Mouse (Mus musculus): Measurements from ENCODE around the gene Nmnat1. TPM values are rescaled to one million over a fixed set of nuclear protein-coding genes. Genes with fewer than 3 reads are reported as not detected.
"Not testable (repeated sequence)": the region's sequence is repeated elsewhere in the genome, so short reads cannot be mapped to it uniquely, and the experiment has no call there.

The Nmnat1 gene
- polyA plus RNA-seq, 1 experiment from 2014 or later = 12.2 TPM

DNA sequence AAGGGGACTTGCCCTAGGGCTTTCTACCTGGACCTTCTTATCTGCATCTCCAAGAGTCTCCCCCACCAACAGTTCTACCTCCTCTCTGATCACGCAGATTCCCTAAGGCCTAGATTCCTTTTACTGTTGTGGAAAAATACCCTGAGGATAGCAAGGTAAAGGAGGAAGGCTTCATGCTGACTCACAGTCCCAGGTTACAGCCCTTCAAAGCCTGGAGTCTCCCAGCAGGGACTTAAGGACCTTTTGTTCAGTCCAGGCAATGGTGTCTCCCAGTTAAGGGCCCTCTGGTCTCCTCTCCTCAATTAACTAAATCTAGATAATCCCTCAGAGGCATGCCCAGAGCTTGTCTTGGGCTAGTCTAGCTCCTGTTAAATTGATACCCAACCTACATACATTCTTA is 38.7 kb downstream of the Nmnat1 start:
- DNase-seq (ENCODE audit: low spot score) (no peak), ATAC-seq (replicated peaks; ENCODE audit: insufficient number of reproducible peaks, low FRiP score, low TSS enrichment, low read depth) (no peak)
- 43% methylated on average over 1 of the region's 1 CpGs for WGBS
- Histone ChIP-seq H3K4me1 (ENCODE audit: control insufficient read depth, insufficient read depth, low read length) (no peaks in the 10 kb centered on the region; the same call in 1 of the 2 replicates), H3K36me3 (replicated peaks; ENCODE audit: control insufficient read depth, insufficient read depth, low read depth, low read length) (no peaks in the 10 kb centered on the region), H3K27ac (replicated peaks; ENCODE audit: low read depth, low read length) (no peak overlapping the region), H3K27me3 (ENCODE audit: control insufficient read depth, insufficient read depth, low read length) (no peaks in the 10 kb centered on the region), H3K4me3 (ENCODE audit: low read depth, low read length) (no peak overlapping the region), H3K4me2 (ENCODE audit: low read depth, low read length) (no peak overlapping the region), H3K9me3 (replicated peaks; ENCODE audit: control insufficient read depth, low read length) (no peaks in the 10 kb centered on the region), H3K9ac (replicated peaks; ENCODE audit: low read length) (no peak overlapping the region)

GRCm38 (mm10) chr4:149445868-149446267 is 39.1 kb downstream of the Nmnat1 start:
- H3K36me3 ChIP-seq (replicated peaks; ENCODE audit: control insufficient read depth, insufficient read depth, low read depth, low read length) = no peaks in the 10 kb centered on the region
- no peaks in the 10 kb centered on the region for H3K27me3 ChIP-seq (ENCODE audit: control insufficient read depth, insufficient read depth, low read length)
- WGBS = 2% methylated on average over 11 of the region's 11 CpGs
- peak overlapping the region; percentile 87 for H3K27ac ChIP-seq (replicated peaks; ENCODE audit: low read depth, low read length)
- ATAC-seq (replicated peaks; ENCODE audit: insufficient number of reproducible peaks, low FRiP score, low TSS enrichment, low read depth) (peak; percentile 46), DNase-seq (ENCODE audit: low spot score) (peak; percentile 86)
- H3K9me3 ChIP-seq (replicated peaks; ENCODE audit: control insufficient read depth, low read length) = no peaks in the 10 kb centered on the region
- H3K4me1 ChIP-seq (ENCODE audit: control insufficient read depth, insufficient read depth, low read length) = no peaks in the 10 kb centered on the region; the same call in 1 of the 2 replicates
- H3K4me2 ChIP-seq (ENCODE audit: low read depth, low read length) = peak overlapping the region; percentile 53
- peak overlapping the region; percentile 80; the same call in 1 of the 2 replicates for H3K9ac ChIP-seq (replicated peaks; ENCODE audit: low read length)
- H3K4me3 ChIP-seq (ENCODE audit: low read depth, low read length) = peak overlapping the region; percentile 22; the same call in 1 of the 2 replicates

DNA sequence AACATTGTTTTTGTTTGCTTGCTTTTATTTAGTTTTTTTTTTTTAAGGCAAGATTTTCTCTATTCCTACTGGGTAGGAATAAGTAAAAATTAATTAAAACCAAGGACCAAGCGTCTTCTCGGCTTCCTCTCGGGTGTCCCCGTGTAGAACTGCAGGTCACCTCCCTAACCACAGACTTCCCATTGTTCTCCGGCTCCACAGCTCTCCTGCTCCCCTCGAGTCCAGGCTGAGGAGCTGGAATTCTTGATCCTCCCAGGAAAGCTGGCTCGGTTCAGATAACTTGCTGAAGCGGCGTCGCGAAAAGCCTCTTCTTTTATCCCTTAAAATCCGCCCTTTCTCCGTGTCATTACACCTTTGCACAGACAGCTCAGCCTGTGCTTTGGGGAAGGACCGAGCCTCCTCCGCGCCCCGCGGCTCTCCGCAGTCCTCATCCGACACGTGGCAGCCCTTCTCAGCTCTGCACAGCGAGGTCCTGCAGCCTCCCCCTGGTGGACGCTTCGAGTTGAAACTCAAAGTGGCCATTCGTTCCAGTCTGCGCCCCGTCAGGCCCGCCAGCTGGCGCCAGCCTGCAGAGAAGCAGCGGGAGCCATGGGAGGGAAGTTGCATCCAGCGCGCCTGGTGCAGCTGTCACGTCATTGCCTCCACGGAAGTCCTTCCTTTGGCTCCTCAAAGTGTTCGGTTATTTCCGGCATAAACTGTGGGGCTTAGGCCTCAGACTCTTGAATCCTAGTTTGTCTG is 39.9 kb downstream of the Nmnat1 start:
- H3K4me1 ChIP-seq (ENCODE audit: control insufficient read depth, insufficient read depth, low read length) = no peaks in the 10 kb centered on the region; the same call in 1 of the 2 replicates
- ATAC-seq (replicated peaks; ENCODE audit: insufficient number of reproducible peaks, low FRiP score, low TSS enrichment, low read depth) = peak; percentile 97
- under 1% methylated on average over 36 of the region's 36 CpGs for WGBS

DNA sequence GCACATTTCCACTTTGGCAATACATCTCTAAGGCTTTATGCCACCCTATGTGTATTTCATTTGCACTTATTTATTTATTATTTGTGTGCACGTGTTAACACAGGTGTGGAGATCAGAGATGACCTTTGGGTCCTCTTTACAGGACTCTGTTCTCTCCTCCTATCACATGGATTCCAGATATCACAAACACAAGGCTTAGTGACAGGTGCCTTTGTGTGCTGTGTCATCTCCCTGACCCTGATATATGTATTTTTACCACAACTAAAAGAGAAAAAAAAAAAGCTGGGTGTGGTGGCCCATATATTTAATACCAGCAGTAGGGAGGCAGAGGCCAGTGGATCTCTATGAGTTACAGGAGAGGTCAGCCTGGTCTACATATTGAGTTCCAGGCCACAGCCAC is 40.5 kb downstream of the Nmnat1 start:
- H3K4me3 ChIP-seq (ENCODE audit: low read depth, low read length) = no peak overlapping the region

More for the DNA sequence above, 39.9 kb downstream of the Nmnat1 start:
- H3K9me3 ChIP-seq (replicated peaks; ENCODE audit: control insufficient read depth, low read length) = no peaks in the 10 kb centered on the region
- DNase-seq (ENCODE audit: low spot score) = peak; percentile 98
- no peaks in the 10 kb centered on the region for H3K36me3 ChIP-seq (replicated peaks; ENCODE audit: control insufficient read depth, insufficient read depth, low read depth, low read length)
- H3K9ac ChIP-seq (replicated peaks; ENCODE audit: low read length) = peak overlapping the region; percentile 80
- no peaks in the 10 kb centered on the region for H3K27me3 ChIP-seq (ENCODE audit: control insufficient read depth, insufficient read depth, low read length)
- H3K27ac ChIP-seq (replicated peaks; ENCODE audit: low read depth, low read length) = peak overlapping the region; percentile 87
- H3K4me2 ChIP-seq (ENCODE audit: low read depth, low read length) = peak overlapping the region; percentile 53
- peak overlapping the region; percentile 22 for H3K4me3 ChIP-seq (ENCODE audit: low read depth, low read length)

GRCm38 (mm10) chr4:149442436-149442835 is 42.6 kb downstream of the Nmnat1 start:
- WGBS = 55% methylated on average over 3 of the region's 3 CpGs
- H3K4me2 ChIP-seq (ENCODE audit: low read depth, low read length) = no peak overlapping the region
- H3K36me3 ChIP-seq (replicated peaks; ENCODE audit: control insufficient read depth, insufficient read depth, low read depth, low read length) = no peaks in the 10 kb centered on the region
- no peaks in the 10 kb centered on the region; the same call in 1 of the 2 replicates for H3K4me1 ChIP-seq (ENCODE audit: control insufficient read depth, insufficient read depth, low read length)
- no peaks in the 10 kb centered on the region for H3K9me3 ChIP-seq (replicated peaks; ENCODE audit: control insufficient read depth, low read length)
- ATAC-seq (replicated peaks; ENCODE audit: insufficient number of reproducible peaks, low FRiP score, low TSS enrichment, low read depth) (no peak), DNase-seq (ENCODE audit: low spot score) (no peak)
- no peak overlapping the region for H3K4me3 ChIP-seq (ENCODE audit: low read depth, low read length)
- no peaks in the 10 kb centered on the region for H3K27me3 ChIP-seq (ENCODE audit: control insufficient read depth, insufficient read depth, low read length)
- no peak overlapping the region for H3K27ac ChIP-seq (replicated peaks; ENCODE audit: low read depth, low read length)
- H3K9ac ChIP-seq (replicated peaks; ENCODE audit: low read length) = no peak overlapping the region

More for the DNA sequence above, 40.5 kb downstream of the Nmnat1 start:
- no peak for ATAC-seq (replicated peaks; ENCODE audit: insufficient number of reproducible peaks, low FRiP score, low TSS enrichment, low read depth)
- 51% methylated on average over 1 of the region's 1 CpGs for WGBS
- Histone ChIP-seq H3K27me3 (ENCODE audit: control insufficient read depth, insufficient read depth, low read length) (no peaks in the 10 kb centered on the region), H3K27ac (replicated peaks; ENCODE audit: low read depth, low read length) (no peak overlapping the region), H3K4me1 (ENCODE audit: control insufficient read depth, insufficient read depth, low read length) (no peaks in the 10 kb centered on the region; the same call in 1 of the 2 replicates), H3K9me3 (replicated peaks; ENCODE audit: control insufficient read depth, low read length) (no peaks in the 10 kb centered on the region), H3K4me2 (ENCODE audit: low read depth, low read length) (no peak overlapping the region), H3K9ac (replicated peaks; ENCODE audit: low read length) (peak overlapping the region; percentile 80; the same call in 1 of the 2 replicates), H3K36me3 (replicated peaks; ENCODE audit: control insufficient read depth, insufficient read depth, low read depth, low read length) (no peaks in the 10 kb centered on the region)
- DNase-seq (ENCODE audit: low spot score) = no peak

GRCm38 (mm10) chr4:149440576-149440975 is 44.4 kb downstream of the Nmnat1 start:
- DNase-seq (ENCODE audit: low spot score) (no peak), ATAC-seq (replicated peaks; ENCODE audit: insufficient number of reproducible peaks, low FRiP score, low TSS enrichment, low read depth) (no peak)
- no peak overlapping the region for H3K9ac ChIP-seq (replicated peaks; ENCODE audit: low read length)
- no peaks in the 10 kb centered on the region for H3K27me3 ChIP-seq (ENCODE audit: control insufficient read depth, insufficient read depth, low read length)
- no peak overlapping the region for H3K27ac ChIP-seq (replicated peaks; ENCODE audit: low read depth, low read length)
- no peak overlapping the region for H3K4me2 ChIP-seq (ENCODE audit: low read depth, low read length)
- H3K36me3 ChIP-seq (replicated peaks; ENCODE audit: control insufficient read depth, insufficient read depth, low read depth, low read length) = no peaks in the 10 kb centered on the region
- 68% methylated on average over 8 of the region's 8 CpGs for WGBS
- no peaks in the 10 kb centered on the region; the same call in 1 of the 2 replicates for H3K4me1 ChIP-seq (ENCODE audit: control insufficient read depth, insufficient read depth, low read length)
- H3K9me3 ChIP-seq (replicated peaks; ENCODE audit: control insufficient read depth, low read length) = no peaks in the 10 kb centered on the region
- H3K4me3 ChIP-seq (ENCODE audit: low read depth, low read length) = no peak overlapping the region

- H3K4me1 ChIP-seq (ENCODE audit: control insufficient read depth, insufficient read depth, low read length); H3K4me3 ChIP-seq (ENCODE audit: low read depth, low read length); H3K27me3 ChIP-seq (ENCODE audit: control insufficient read depth, insufficient read depth, low read length); DNase-seq (ENCODE audit: low spot score); H3K36me3 ChIP-seq (replicated peaks; ENCODE audit: control insufficient read depth, insufficient read depth, low read depth, low read length); ATAC-seq (replicated peaks; ENCODE audit: insufficient number of reproducible peaks, low FRiP score, low TSS enrichment, low read depth); H3K4me2 ChIP-seq (ENCODE audit: low read depth, low read length); H3K27ac ChIP-seq (replicated peaks; ENCODE audit: low read depth, low read length); H3K9ac ChIP-seq (replicated peaks; ENCODE audit: low read length); H3K9me3 ChIP-seq (replicated peaks; ENCODE audit: control insufficient read depth, low read length): not testable (repeated sequence)
- 72% methylated on average over 1 of the region's 1 CpGs for WGBS
Measured at GRCm38 (mm10) chr4:149431887-149432286, 53.1 kb downstream of the Nmnat1 start.

GRCm38 (mm10) chr4:149429592-149429991 is 55.4 kb downstream of the Nmnat1 start:
- no peaks in the 10 kb centered on the region for H3K4me1 ChIP-seq (ENCODE audit: control insufficient read depth, insufficient read depth, low read length)
- no peak for DNase-seq (ENCODE audit: low spot score)
- no peaks in the 10 kb centered on the region for H3K9me3 ChIP-seq (replicated peaks; ENCODE audit: control insufficient read depth, low read length)
- no peaks in the 10 kb centered on the region for H3K36me3 ChIP-seq (replicated peaks; ENCODE audit: control insufficient read depth, insufficient read depth, low read depth, low read length)
- no peak overlapping the region for H3K4me3 ChIP-seq (ENCODE audit: low read depth, low read length)
- H3K9ac ChIP-seq (replicated peaks; ENCODE audit: low read length) = no peak overlapping the region
- no peaks in the 10 kb centered on the region for H3K27me3 ChIP-seq (ENCODE audit: control insufficient read depth, insufficient read depth, low read length)
- WGBS = 85% methylated on average over 5 of the region's 5 CpGs
- H3K4me2 ChIP-seq (ENCODE audit: low read depth, low read length) = no peak overlapping the region
- no peak overlapping the region for H3K27ac ChIP-seq (replicated peaks; ENCODE audit: low read depth, low read length)
- no peak for ATAC-seq (replicated peaks; ENCODE audit: insufficient number of reproducible peaks, low FRiP score, low TSS enrichment, low read depth)
